Mouse (Mus musculus): ENCODE measurements around the gene Ttc39b.

DNA sequence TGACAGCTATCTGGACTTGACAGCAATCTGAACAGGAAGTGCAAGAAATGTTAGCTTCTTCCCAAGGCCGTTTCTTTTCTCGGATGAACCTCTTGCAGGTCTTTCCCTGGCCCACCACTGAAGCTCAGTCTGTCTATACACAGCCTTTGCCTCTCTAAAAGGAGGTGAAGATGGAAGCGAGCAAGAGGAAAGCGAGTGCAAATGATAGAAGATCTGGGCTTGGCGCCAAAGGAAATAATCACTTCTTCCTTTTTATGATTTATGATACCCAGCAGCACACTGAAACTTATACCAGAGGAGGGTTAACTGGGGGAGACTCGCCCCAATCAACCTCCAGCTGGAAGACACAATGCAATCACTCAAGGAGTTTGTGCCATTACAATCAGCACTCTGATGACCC is 41.6 kb downstream of the Ttc39b start:
- TF ChIP-seq EP300 (IDR thresholded peaks at IDR 0.05; ENCODE audit: low read depth) (no peak), CTCF (IDR thresholded peaks at IDR 0.05; ENCODE audit: low read depth) (no peak)

All from liver, embryonic 14.5 days (tissue).